Mouse (Mus musculus) E14TG2a.4 (cell line): Measurements from ENCODE around the gene Bcar3.

Experiments used
- CTCF ChIP-seq: conservative IDR thresholded peaks from 2 replicates; pipeline ENCODE4 v1.5.1; 2014; ENCODE audit warnings: low read length
- NANOG ChIP-seq: IDR thresholded peaks from 2 replicates; pipeline ENCODE4 v1.6.1; 2014; ENCODE audit warnings: borderline replicate concordance, low read length, mixed read lengths
- POU5F1 ChIP-seq: IDR thresholded peaks from 2 replicates; pipeline ENCODE4 v1.6.1; 2014; ENCODE audit warnings: low read length, borderline replicate concordance

GRCm38 (mm10) chr3:122461512-122461881 is 167.6 kb downstream of the Bcar3 start:
- TF ChIP-seq CTCF (no peak), NANOG (no peak), POU5F1 (no peak)
